Mouse (Mus musculus) lung, embryonic 14.5 days (tissue): ENCODE results near the gene Mocs3. TPM values are rescaled to one million over a fixed set of nuclear protein-coding genes. Genes with fewer than 3 reads are reported as not detected.

Experiments used
- ATAC-seq: fragments of 200-750 bp; cut with Nextera tagmentation; 2 replicates; pipeline ENCODE4 v1.8.0; 2017; ENCODE audit warnings: mild to moderate bottlenecking, moderate TSS enrichment, moderate library complexity; ENCODE audit not compliant: insufficient read depth
- DNase-seq: peaks from one replicate; pipeline ENCODE4 v3.0.0-alpha.2; 2015
- H3K27ac ChIP-seq: fragments of 300-500 bp; sonication (generic); 2 replicates; pipeline ENCODE4 v1.5.1; 2014; ENCODE audit warnings: low read depth, mild to moderate bottlenecking, moderate library complexity
- H3K27me3 ChIP-seq: fragments of 300-500 bp; sonication (generic); 2 replicates; pipeline ENCODE4 v1.6.1; 2014; ENCODE audit warnings: low read length, control low read depth; ENCODE audit not compliant: insufficient read depth
- H3K36me3 ChIP-seq: fragments of 300-500 bp; sonication (generic); 2 replicates; pipeline ENCODE4 v1.6.1; 2014; ENCODE audit warnings: control low read depth; ENCODE audit not compliant: insufficient read depth
- H3K4me1 ChIP-seq: fragments of 300-500 bp; sonication (generic); 2 replicates; pipeline ENCODE4 v1.6.1; 2014; ENCODE audit warnings: antibody characterized with exemption, control low read depth; ENCODE audit not compliant: insufficient read depth
- H3K4me2 ChIP-seq: fragments of 300-500 bp; sonication (generic); 2 replicates; pipeline ENCODE4 v1.6.1; 2014; ENCODE audit warnings: mild to moderate bottlenecking
- H3K4me3 ChIP-seq: fragments of 300-500 bp; sonication (generic); 2 replicates; pipeline ENCODE4 v1.5.1; 2014; ENCODE audit warnings: low read depth, low read length
- H3K9ac ChIP-seq: fragments of 300-500 bp; sonication (generic); 2 replicates; pipeline ENCODE4 v1.6.1; 2014
- H3K9me3 ChIP-seq: fragments of 300-500 bp; sonication (generic); 2 replicates; pipeline ENCODE4 v1.6.1; 2016; ENCODE audit warnings: low read depth, low read length, control low read depth
- CTCF ChIP-seq: IDR thresholded peaks from 2 replicates; pipeline ENCODE4 v1.5.1; 2016; ENCODE audit warnings: antibody characterized with exemption, low read depth
- WGBS: fragments of 180-500 bp; shearing (Covaris S2); extraction: QIAGEN DNeasy Blood & Tissue Kit; methylation state at CpG from one replicate; pipeline ENCODE4 v1.1.7; 2014; 5-methylcytosine and 5-hydroxymethylcytosine counted together
- polyA plus RNA-seq: library from polyadenylated mRNA; unstranded; fragments of >200 nt; fragmentation: Nextera tagmentation; extraction: Ambion mirVana; gene quantifications from 2 replicates; pipeline ENCODE4 v1.2.1, GENCODE M21; 2014

Mocs3 gene
- 7.7 and 10.0 TPM in 2 replicates for polyA plus RNA-seq

- H3K36me3 ChIP-seq = peaks cover 51% of the 10 kb centered on the region
- H3K4me2 ChIP-seq = peak within 1 kb of the TSS; percentile 99
- no peaks in the 10 kb centered on the region for H3K27me3 ChIP-seq
- peak; percentile 93 for DNase-seq
- H3K4me3 ChIP-seq = peak within 1 kb of the TSS; percentile 100
- TF ChIP-seq CTCF = no peak
- peak; percentile 87 for ATAC-seq
- peak within 1 kb of the TSS; percentile 92 for H3K9ac ChIP-seq
- H3K9me3 ChIP-seq = no peaks in the 10 kb centered on the region
- H3K4me1 ChIP-seq = peaks cover 14% of the 10 kb centered on the region; the same call in 1 of the 2 replicates
- under 1% methylated on average over 73 of the region's 73 CpGs for WGBS
- peak within 1 kb of the TSS; percentile 95 for H3K27ac ChIP-seq
Measured at GRCm38 (mm10) chr2:168230026-168230728, at the start of gene Mocs3, which contains the start of the genes Gm20716 and Dpm1. TSS of gene Mocs3 (plus strand) at chr2:168230622. TSS of gene Gm20716 (minus strand) at chr2:168230364. TSS of gene Dpm1 (minus strand) at chr2:168230591.

GRCm38 (mm10) chr2:168191856-168192255 is 38.6 kb upstream of the Mocs3 start:
- TF ChIP-seq CTCF = no peak
- no peak overlapping the region for H3K4me3 ChIP-seq
- no peaks in the 10 kb centered on the region for H3K27me3 ChIP-seq
- H3K4me1 ChIP-seq = no peaks in the 10 kb centered on the region; the same call in 1 of the 2 replicates
- peaks cover 52% of the 10 kb centered on the region for H3K36me3 ChIP-seq
- no peak for ATAC-seq
- DNase-seq = no peak
- 86% methylated on average over 2 of the region's 2 CpGs for WGBS
- H3K9ac ChIP-seq = no peak overlapping the region
- H3K4me2 ChIP-seq = no peak overlapping the region
- no peak overlapping the region for H3K27ac ChIP-seq
- H3K9me3 ChIP-seq = no peaks in the 10 kb centered on the region

DNA sequence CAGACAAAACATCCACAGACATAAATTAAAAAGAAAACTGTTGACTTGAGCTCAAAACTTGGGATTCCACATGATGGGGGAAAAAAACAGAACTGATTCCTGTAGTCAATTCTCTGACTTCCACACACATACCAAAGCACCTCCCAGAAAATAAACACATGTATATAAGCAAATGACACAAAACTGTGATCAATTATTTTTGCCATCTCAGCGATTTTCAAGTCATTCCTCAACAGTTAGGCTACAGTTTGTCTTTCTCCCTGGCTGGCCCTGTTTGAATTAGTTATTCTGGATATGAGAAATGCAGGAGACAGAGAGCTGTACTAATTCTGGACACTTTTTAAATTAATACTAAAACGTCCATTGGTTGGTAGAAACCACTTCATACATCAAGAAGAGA is 36.7 kb upstream of the Mocs3 start:
- H3K9me3 ChIP-seq = no peaks in the 10 kb centered on the region
- TF ChIP-seq CTCF = no peak
- H3K27me3 ChIP-seq = no peaks in the 10 kb centered on the region
- no peak overlapping the region for H3K4me3 ChIP-seq
- peaks cover 2% of the 10 kb centered on the region; the same call in 1 of the 2 replicates for H3K4me1 ChIP-seq
- no peak for ATAC-seq
- 62% methylated on average over 2 of the region's 2 CpGs for WGBS
- no peak for DNase-seq
- H3K27ac ChIP-seq = no peak overlapping the region
- peaks cover 50% of the 10 kb centered on the region for H3K36me3 ChIP-seq
- H3K9ac ChIP-seq = no peak overlapping the region
- no peak overlapping the region for H3K4me2 ChIP-seq

DNA sequence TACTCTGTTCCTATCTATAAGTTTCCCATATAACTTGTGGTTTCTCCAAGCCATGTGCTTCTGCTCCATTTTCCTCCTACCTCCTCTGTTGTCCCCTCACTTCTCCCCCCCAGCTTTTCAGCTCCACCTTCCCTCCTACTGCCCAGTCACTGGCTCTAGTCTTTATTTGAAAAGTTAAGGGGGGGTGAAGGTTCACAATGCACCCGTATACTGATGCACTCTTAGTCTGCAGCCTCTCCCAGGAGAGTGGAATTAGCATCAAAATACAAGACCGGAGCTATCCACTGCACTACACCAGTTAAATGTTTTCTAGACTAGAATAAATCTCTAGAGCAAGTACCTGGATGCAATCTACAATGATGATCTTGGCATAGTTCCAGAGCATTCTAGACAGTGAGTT is 34.7 kb upstream of the Mocs3 start:
- WGBS = 56% methylated on average over 2 of the region's 2 CpGs
- Histone ChIP-seq H3K36me3 (peaks cover 54% of the 10 kb centered on the region), H3K4me1 (peaks cover 6% of the 10 kb centered on the region; the same call in 1 of the 2 replicates), H3K27me3 (no peaks in the 10 kb centered on the region), H3K9ac (no peak overlapping the region), H3K27ac (no peak overlapping the region), H3K4me3 (no peak overlapping the region), H3K4me2 (no peak overlapping the region), H3K9me3 (no peaks in the 10 kb centered on the region)
- DNase-seq (no peak), ATAC-seq (no peak)
- TF ChIP-seq CTCF = no peak

DNA sequence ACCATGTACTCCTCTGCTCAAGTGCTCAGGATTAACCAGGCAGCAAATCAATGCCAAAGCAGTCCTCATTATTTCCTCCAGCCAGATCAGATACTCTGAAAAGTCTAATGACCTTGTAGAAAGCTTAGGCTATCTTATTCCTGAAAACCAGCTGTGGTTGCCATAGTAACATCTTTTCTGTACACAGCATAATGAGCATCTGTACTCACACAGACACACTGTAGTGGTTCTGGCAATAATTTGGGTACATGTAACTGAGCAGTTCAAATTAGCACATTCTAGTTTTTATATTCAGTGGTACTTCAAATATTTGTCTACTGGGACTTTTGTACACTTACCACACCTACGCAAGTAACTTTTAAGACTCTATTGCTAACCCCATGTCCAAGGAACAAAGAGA is 32.0 kb upstream of the Mocs3 start:
- ATAC-seq (no peak), DNase-seq (no peak)
- no peak for TF ChIP-seq CTCF
- H3K9ac ChIP-seq = no peak overlapping the region
- 73% methylated on average over 1 of the region's 1 CpGs for WGBS
- peaks cover 6% of the 10 kb centered on the region; the same call in 1 of the 2 replicates for H3K4me1 ChIP-seq
- no peak overlapping the region for H3K27ac ChIP-seq
- H3K9me3 ChIP-seq = no peaks in the 10 kb centered on the region
- H3K4me3 ChIP-seq = no peak overlapping the region
- no peaks in the 10 kb centered on the region for H3K27me3 ChIP-seq
- H3K4me2 ChIP-seq = no peak overlapping the region; the same call in 1 of the 2 replicates
- H3K36me3 ChIP-seq = peaks cover 55% of the 10 kb centered on the region

GRCm38 (mm10) chr2:168199476-168199875 is 30.9 kb upstream of the Mocs3 start:
- Histone ChIP-seq H3K9me3 (no peaks in the 10 kb centered on the region), H3K27ac (no peak overlapping the region), H3K4me1 (peaks cover 6% of the 10 kb centered on the region; the same call in 1 of the 2 replicates), H3K36me3 (peaks cover 58% of the 10 kb centered on the region), H3K4me2 (peak overlapping the region; percentile 25; the same call in 1 of the 2 replicates), H3K27me3 (no peaks in the 10 kb centered on the region), H3K9ac (no peak overlapping the region), H3K4me3 (no peak overlapping the region)
- ATAC-seq (no peak), DNase-seq (no peak)
- WGBS = 86% methylated on average over 4 of the region's 4 CpGs
- TF ChIP-seq CTCF = no peak

DNA sequence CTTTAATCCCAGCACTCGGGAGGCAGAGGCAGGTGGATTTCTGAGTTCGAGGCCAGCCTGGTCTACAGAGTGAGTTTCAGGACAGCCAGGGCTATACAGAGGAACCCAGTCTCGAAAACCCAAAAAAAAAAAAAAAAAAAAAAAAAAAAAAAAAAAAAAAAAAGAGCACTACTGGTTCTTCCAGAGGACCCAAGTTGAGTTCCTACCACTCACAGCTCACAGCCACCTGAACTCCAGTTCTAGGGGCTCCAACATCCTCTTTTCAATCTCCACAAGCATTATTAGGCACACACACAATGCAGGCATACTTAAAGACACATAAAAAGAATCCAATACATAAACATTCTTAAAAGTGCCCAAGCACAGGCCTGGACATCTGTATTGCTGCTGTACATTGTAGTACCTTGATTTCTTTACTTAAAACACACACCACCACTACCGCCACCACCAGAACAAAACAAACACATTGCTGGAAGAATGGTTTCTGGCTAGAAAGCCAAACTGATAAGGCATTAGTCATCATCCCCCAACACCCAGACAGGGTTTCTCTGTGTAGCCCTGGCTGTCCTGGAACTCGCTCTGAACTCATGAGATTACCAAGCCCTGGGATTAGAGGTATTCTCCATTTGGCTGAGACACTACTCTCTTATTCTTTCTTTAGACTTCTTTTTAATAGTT is 30.3 kb upstream of the Mocs3 start:
- H3K4me2 ChIP-seq = no peak overlapping the region
- H3K4me3 ChIP-seq = no peak overlapping the region
- peaks cover 10% of the 10 kb centered on the region; the same call in 1 of the 2 replicates for H3K4me1 ChIP-seq
- no peaks in the 10 kb centered on the region for H3K9me3 ChIP-seq
- H3K36me3 ChIP-seq = peaks cover 61% of the 10 kb centered on the region
- no peak for TF ChIP-seq CTCF
- WGBS = 66% methylated on average over 4 of the region's 5 CpGs
- ATAC-seq (no peak), DNase-seq (no peak)
- no peak overlapping the region for H3K9ac ChIP-seq
- no peaks in the 10 kb centered on the region for H3K27me3 ChIP-seq
- no peak overlapping the region for H3K27ac ChIP-seq
